Mouse (Mus musculus) liver, postnatal 0 days (tissue): ENCODE measurements at regions not wholly inside any gene's neighbourhood (a gene's known extent, or its start where the extent isn't known, plus 50 kb on each side); places are given as distances from the start of the nearest gene placed in this dataset.

ENCODE experiments used
- ATAC-seq: fragments of 200-750 bp; cut with Nextera tagmentation; 2 replicates; pipeline ENCODE4 v1.8.0; 2017; ENCODE audit warnings: mild to moderate bottlenecking, moderate library complexity
- DNase-seq: peaks from one replicate; pipeline ENCODE4 v3.0.0-alpha.2; 2016
- H3K27ac ChIP-seq: fragments of 300-500 bp; sonication (generic); 2 replicates; pipeline ENCODE4 v1.5.1; 2014; ENCODE audit warnings: antibody characterized with exemption, moderate library complexity, mild to moderate bottlenecking, low read depth
- H3K27me3 ChIP-seq: fragments of 300-500 bp; sonication (generic); 2 replicates; pipeline ENCODE4 v1.6.1; 2014; ENCODE audit warnings: low read length, control low read depth, mixed read lengths; ENCODE audit not compliant: insufficient read depth
- H3K36me3 ChIP-seq: fragments of 300-500 bp; sonication (generic); replicated peaks from 2 replicates; pipeline ENCODE4 v1.6.1; 2014; ENCODE audit warnings: mild to moderate bottlenecking, control low read depth, low read length, moderate library complexity, mixed read lengths; ENCODE audit not compliant: insufficient read depth
- H3K4me1 ChIP-seq: fragments of 300-500 bp; sonication (generic); 2 replicates; pipeline ENCODE4 v1.6.1; 2014; ENCODE audit warnings: antibody characterized with exemption, mild to moderate bottlenecking, control low read depth; ENCODE audit not compliant: insufficient read depth
- H3K4me2 ChIP-seq: fragments of 300-500 bp; sonication (generic); 2 replicates; pipeline ENCODE4 v1.6.1; 2014; ENCODE audit warnings: low read depth, mild to moderate bottlenecking, low read length, moderate library complexity, mixed read lengths
- H3K4me3 ChIP-seq: fragments of 300-500 bp; sonication (generic); 2 replicates; pipeline ENCODE4 v1.5.1; 2014; ENCODE audit warnings: low read depth, low read length
- H3K9ac ChIP-seq: fragments of 300-500 bp; sonication (generic); replicated peaks from 2 replicates; pipeline ENCODE4 v1.6.1; 2014; ENCODE audit warnings: mild to moderate bottlenecking, moderate library complexity
- H3K9me3 ChIP-seq: fragments of 300-500 bp; sonication (generic); 2 replicates; pipeline ENCODE4 v1.6.1; 2016; ENCODE audit warnings: mild to moderate bottlenecking, control low read depth, low read length, mixed read lengths
- CTCF ChIP-seq: sonication (generic); IDR thresholded peaks from 2 replicates; pipeline ENCODE4 v1.5.1; 2016; ENCODE audit warnings: antibody characterized with exemption, low read depth
- EP300 ChIP-seq: IDR thresholded peaks from 2 replicates; pipeline ENCODE4 v1.6.1; 2016; ENCODE audit warnings: antibody characterized with exemption, low read depth, mild to moderate bottlenecking
- WGBS: fragments of 180-500 bp; shearing (Covaris S2); extraction: QIAGEN DNeasy Blood & Tissue Kit; methylation state at CpG from one replicate; pipeline ENCODE4 v1.1.7; 2014; ENCODE audit not compliant: insufficient replicate concordance; 5-methylcytosine and 5-hydroxymethylcytosine counted together

GRCm38 (mm10) chr12:39665448-39665847 is 372.4 kb downstream of the Arl4a start:
- WGBS: 12% methylated on average over 4 of the region's 4 CpGs
- DNase-seq: peak; percentile 62
- H3K4me3 ChIP-seq: no peak overlapping the region
- no peaks in the 10 kb centered on the region for H3K9me3 ChIP-seq
- H3K27me3 ChIP-seq: no peaks in the 10 kb centered on the region
- no peaks in the 10 kb centered on the region for H3K4me1 ChIP-seq
- H3K36me3 ChIP-seq: no peaks in the 10 kb centered on the region
- no peak overlapping the region for H3K9ac ChIP-seq
- TF ChIP-seq EP300 (no peak), CTCF (peak; percentile 76)
- H3K4me2 ChIP-seq: no peak overlapping the region
- H3K27ac ChIP-seq: no peak overlapping the region
- ATAC-seq: peak; percentile 69

DNA sequence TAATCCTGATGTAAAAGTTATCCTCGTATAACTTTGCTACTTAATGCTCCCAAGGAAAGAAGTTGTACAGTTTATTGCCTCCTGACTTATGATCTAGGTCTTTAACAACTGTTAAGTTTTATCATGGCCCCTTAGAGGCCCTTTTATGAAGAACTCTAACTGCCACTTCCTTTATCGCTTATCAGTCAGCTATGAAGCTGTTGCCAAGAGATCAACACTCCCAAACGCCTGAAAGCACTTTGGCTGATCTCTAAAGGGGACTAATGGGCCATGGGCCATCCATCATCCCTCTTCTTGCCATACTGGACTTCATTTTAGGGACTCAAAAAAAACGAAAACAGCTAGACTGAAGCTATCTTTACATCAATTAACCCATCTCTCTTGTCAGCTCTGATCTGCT is 377.4 kb downstream of the Arl4a start:
- ATAC-seq (no peak), DNase-seq (no peak)
- Histone ChIP-seq H3K27ac (no peak overlapping the region), H3K4me3 (no peak overlapping the region), H3K9ac (no peak overlapping the region), H3K36me3 (no peaks in the 10 kb centered on the region), H3K4me1 (no peaks in the 10 kb centered on the region), H3K4me2 (no peak overlapping the region), H3K9me3 (no peaks in the 10 kb centered on the region), H3K27me3 (no peaks in the 10 kb centered on the region)
- TF ChIP-seq EP300 (no peak), CTCF (no peak)
- WGBS: 49% methylated on average over 4 of the region's 4 CpGs

- Histone ChIP-seq H3K9ac (no peak overlapping the region), H3K36me3 (no peaks in the 10 kb centered on the region), H3K27ac (no peak overlapping the region), H3K4me1 (no peaks in the 10 kb centered on the region), H3K9me3 (no peaks in the 10 kb centered on the region), H3K4me3 (no peak overlapping the region), H3K27me3 (no peaks in the 10 kb centered on the region), H3K4me2 (no peak overlapping the region)
- no peak for TF ChIP-seq CTCF
- no peak for TF ChIP-seq EP300
- DNase-seq (no peak), ATAC-seq (no peak)
Measured at GRCm38 (mm10) chr12:39656606-39657005, 381.2 kb downstream of the Arl4a start.

- DNase-seq (no peak), ATAC-seq (no peak)
- H3K27ac ChIP-seq: no peak overlapping the region
- no peak overlapping the region for H3K4me2 ChIP-seq
- H3K4me3 ChIP-seq: no peak overlapping the region
- H3K4me1 ChIP-seq: no peaks in the 10 kb centered on the region
- TF ChIP-seq CTCF (no peak), EP300 (no peak)
- no peaks in the 10 kb centered on the region for H3K27me3 ChIP-seq
- H3K9ac ChIP-seq: no peak overlapping the region
- no peaks in the 10 kb centered on the region for H3K36me3 ChIP-seq
- no peaks in the 10 kb centered on the region for H3K9me3 ChIP-seq
Measured at GRCm38 (mm10) chr12:39648952-39649351, 388.9 kb downstream of the Arl4a start.

DNA sequence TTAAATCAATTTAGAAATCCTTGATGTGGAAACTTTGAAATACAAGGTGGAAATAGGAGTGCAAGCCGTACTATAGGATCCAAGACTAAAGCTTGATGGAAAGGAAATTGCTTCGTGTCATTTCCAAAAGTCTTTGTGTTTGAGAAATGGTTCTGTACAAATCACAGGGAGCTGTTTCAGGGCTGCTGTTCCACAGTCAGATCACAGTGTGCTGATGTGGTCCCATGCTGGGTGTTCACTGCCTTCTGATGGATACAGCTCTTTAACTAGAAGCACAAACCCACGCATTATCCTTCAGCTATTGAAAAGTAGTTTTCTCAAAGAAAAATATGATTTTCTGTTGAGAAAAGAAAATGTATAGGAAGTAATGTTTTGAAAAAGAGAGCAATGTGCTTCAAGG is 391.3 kb downstream of the Arl4a start:
- Histone ChIP-seq H3K4me1 (no peaks in the 10 kb centered on the region), H3K27ac (no peak overlapping the region), H3K36me3 (no peaks in the 10 kb centered on the region), H3K9ac (no peak overlapping the region), H3K27me3 (no peaks in the 10 kb centered on the region), H3K9me3 (no peaks in the 10 kb centered on the region), H3K4me2 (no peak overlapping the region), H3K4me3 (no peak overlapping the region)
- no peak for TF ChIP-seq CTCF
- TF ChIP-seq EP300: no peak
- 81% methylated on average over 3 of the region's 3 CpGs for WGBS
- ATAC-seq: no peak
- no peak for DNase-seq

DNA sequence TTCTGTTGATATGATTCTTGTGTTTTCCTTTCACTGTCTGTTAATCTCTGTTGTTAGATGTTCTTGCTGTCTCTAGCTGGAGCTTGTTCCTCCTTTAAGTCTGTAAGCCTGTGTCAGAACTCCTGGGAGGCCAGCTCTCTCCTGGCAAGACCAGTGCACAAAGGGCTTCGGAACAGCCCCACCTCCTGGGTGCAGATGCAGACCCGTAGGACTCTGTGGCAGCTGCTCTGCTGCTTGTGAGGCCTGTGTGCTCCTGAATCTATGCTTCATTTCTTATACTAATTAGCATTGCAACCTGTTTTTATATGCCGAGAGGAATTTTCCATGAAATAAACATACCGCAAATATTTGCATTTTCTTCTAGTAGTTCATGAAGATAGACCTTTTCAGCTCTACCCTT is 392.2 kb downstream of the Arl4a start:
- Histone ChIP-seq H3K9ac (no peak overlapping the region), H3K27ac (no peak overlapping the region), H3K9me3 (no peaks in the 10 kb centered on the region), H3K4me1 (no peaks in the 10 kb centered on the region), H3K4me2 (no peak overlapping the region), H3K36me3 (no peaks in the 10 kb centered on the region), H3K27me3 (no peaks in the 10 kb centered on the region), H3K4me3 (no peak overlapping the region)
- no peak for ATAC-seq
- TF ChIP-seq CTCF: no peak
- no peak for TF ChIP-seq EP300
- no peak for DNase-seq
- 79% methylated on average over 4 of the region's 4 CpGs for WGBS

DNA sequence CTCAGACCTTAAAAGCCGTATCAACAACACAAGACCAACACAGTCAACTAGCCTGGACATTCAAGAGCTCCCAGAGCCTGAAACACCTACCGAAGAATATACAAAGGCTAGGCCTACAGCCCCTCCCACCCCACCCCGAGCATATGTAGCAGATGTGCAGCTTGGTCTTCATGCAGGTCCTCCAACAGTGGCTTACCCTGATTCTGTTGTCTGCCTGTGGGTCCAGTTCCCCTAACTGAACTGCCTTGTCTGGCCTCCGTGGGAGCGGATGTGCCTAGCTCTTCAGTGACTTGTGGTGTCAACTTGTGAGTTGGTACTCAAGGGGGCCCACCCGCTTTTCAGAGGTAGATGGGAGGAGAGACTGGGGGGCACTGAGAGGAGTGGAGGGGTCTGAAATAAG is 398.6 kb downstream of the Arl4a start:
- ATAC-seq: no peak
- no peaks in the 10 kb centered on the region for H3K9me3 ChIP-seq
- H3K4me3 ChIP-seq: no peak overlapping the region
- H3K27me3 ChIP-seq: no peaks in the 10 kb centered on the region
- no peak for DNase-seq
- H3K36me3 ChIP-seq: no peaks in the 10 kb centered on the region
- H3K9ac ChIP-seq: no peak overlapping the region
- H3K4me2 ChIP-seq: no peak overlapping the region
- whole genome bisulfite sequencing: 77% methylated on average over 6 of the region's 6 CpGs
- no peak overlapping the region for H3K27ac ChIP-seq
- H3K4me1 ChIP-seq: no peaks in the 10 kb centered on the region
- TF ChIP-seq CTCF: no peak
- no peak for TF ChIP-seq EP300
